Mouse (Mus musculus) left cerebral cortex, postnatal 10 days (tissue): ENCODE data around the gene Atp5c1. TPM values are rescaled to one million over a fixed set of nuclear protein-coding genes. Genes with fewer than 3 reads are reported as not detected.

Experiments
- DNase-seq, 2 experiments: peaks; one replicate each; pipeline ENCODE4 v3.0.0; 2021 to 2022; ENCODE audit warnings: low spot score in 2 of 2, mixed read lengths in 1 of 2; ENCODE audit errors: extremely low spot score in 1 of 2
- intact Hi-C: fragments of 180-260 bp; cut with DNase I; formaldehyde crosslinking; loops from one replicate; pipeline ENCODE4 v1.15.1; 2025
- total RNA-seq, 2 experiments: library from RNA; stranded (reverse); gene quantifications; 2 replicates each; pipeline ENCODE4 v1.2.3; 2021

Atp5c1 gene
- total RNA-seq, 2 experiments from 2014 or later = 296 to 300 TPM

DNA sequence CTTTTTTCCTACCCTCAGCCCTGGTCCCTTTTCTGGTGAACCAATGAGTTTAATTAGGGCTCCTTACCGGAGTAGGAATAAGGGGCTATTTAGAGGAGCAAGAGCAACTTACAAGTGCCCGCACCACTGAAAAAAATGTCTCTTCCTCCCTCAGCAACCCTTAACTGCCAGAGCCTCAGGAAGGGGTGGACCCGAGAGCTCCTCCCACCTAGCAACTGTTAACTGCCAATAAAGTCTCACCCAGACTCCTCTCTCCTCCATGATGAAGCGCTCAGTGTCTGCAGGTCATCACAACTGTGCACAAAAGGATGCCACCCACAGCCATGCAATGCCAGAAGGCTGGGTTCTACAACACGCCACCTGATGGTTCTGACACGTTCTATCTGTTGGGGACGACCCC lies 8.6 kb downstream of the Atp5c1 start:
- DNase-seq = no peak
- intact Hi-C loops = no loop called here

DNA sequence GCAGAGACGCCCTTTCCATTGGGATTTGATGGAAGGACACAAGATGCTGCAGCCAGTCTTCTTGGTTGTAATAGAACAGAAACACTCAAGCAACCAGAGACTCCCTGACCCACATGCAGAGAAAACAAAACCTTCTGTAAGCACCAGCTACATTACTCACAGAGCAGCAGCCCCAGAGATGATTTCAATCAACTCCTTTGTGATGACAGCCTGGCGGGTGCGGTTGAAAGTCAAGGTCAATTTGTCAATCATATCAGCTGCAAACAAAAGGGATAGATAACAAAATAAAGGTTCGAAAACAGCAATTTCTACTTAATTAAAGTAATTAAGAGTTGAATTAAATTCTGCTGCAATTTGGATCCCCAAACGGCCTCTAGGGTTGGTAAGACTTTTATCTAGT lies 21.5 kb downstream of the Atp5c1 start:
- intact Hi-C loops = no loop called here
- DNase-seq = no peak

DNA sequence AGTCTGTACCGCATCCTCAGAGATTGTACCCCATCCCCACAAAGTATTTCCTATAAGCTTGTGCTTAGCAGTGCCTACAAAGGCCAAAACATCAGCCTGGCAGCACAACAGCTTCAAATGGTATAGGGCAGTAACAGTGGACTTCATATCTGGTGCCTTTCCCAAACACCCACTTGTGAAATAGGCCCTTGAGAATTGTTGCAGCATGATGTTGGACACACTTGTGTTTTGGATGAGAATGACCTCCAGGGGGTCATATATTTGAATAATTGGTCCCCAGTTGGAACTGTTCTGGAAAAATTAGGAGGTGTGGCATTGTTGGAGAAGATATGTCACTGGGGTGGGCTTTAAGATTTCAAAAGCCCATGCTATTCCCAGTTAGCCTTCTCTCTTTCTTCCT lies 28.3 kb downstream of the Atp5c1 start:
- no peak for DNase-seq
- intact Hi-C loops = no loop called here

DNA sequence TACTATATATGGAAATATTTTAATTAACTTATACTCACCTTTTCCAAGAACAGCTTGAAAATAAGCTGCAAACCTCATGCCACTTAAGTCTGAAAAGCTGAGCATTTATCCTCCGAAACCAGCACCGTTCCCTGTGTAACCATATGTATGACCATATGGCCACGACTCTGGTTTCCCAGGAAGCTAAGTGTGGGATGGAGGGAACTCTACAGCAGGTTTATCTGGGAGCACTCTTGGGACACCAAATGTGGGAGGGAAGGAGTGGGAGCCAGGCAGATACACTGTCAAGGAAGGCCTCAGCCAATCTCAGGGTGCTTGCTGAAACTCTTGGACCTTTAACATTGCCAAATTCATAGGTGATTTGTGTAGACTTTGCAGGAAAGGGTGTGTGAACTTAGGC lies 29.4 kb downstream of the Atp5c1 start:
- intact Hi-C loops = no loop called here
- peak in 1 of 2 experiments; percentile 50 for DNase-seq

DNA sequence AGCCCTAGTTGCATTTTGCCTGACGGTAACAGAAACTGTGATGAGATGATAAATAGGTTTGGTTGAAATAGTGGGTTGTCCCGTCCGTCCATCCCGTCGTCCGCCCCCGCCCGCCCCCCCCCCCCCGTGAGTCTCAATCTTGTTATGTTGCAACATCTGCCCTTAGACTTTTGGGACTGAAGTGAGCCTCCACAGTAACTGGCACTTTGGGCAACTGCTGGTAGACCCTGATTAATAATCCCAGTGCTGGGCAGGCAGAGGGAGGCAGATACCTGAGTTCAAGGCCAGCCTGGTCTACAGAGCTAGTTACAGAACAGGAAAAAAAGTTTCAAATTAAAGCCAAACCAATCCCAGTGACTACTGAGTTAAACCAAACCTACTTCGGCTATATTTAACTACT lies 30.9 kb downstream of the Atp5c1 start:
- DNase-seq = no peak
- intact Hi-C loops = no loop called here

DNA sequence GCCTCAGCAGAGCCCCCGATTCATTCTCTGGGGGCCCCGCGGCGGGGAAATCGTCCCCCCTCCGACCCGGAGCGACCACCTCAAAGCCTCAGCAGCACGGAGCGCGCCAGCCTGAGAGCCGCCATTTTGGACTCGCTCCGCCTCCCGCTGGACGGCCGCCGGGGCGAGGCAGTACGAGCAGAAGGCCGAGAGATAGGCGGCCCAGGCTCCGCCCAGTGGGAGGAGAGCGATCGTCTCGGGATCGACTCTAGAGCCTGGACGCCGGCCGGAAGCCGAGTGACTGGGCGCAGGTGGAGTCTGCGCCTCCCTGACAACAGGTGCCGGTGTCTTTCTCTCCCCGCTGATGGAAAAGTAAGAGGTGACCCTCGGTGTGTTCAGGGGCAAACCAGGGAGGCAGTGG lies 31.8 kb downstream of the Atp5c1 start, which contains the start of gene Taf3:
Taf3 (minus strand) TSS at position 136 of the 400 bp plus-strand sequence.
- intact Hi-C loops = no loop called here
- peak; percentile 89 to 97 for DNase-seq

DNA sequence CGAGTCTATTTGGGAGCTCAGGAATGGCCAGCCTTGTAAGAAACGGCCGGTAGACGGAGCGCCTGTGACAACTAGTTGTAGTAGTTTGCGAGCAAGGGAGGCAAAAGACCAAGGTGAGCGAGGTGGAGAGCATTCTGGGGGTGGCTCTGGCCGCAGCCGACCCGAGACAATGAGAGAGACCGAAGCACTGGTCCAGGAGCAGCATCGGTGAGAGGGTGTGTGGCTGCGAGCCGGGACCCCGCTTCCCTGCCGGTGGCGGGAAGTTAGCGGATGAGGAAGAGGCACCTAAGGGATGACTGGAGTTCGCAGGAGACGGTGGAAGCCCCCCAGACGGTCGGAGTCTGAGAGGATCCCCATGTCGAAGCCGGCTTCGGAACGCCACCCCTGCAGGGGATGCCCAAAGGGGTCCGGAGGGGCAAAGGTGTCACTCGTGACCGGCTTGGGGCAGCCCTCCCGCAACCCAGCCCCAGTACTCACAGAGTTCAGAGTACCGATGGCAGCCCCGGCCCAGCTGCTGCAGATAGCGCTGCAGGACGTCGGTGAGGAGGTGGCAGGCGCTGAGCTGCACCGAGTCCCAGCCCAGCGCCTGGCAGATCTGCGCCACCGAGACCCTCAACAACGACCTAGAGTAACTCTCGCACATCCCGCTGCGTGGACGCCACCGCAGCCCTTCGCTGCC lies 32.4 kb downstream of the Atp5c1 start:
- intact Hi-C loops = no loop called here
- DNase-seq = peak in 1 of 2 experiments; percentile 47

DNA sequence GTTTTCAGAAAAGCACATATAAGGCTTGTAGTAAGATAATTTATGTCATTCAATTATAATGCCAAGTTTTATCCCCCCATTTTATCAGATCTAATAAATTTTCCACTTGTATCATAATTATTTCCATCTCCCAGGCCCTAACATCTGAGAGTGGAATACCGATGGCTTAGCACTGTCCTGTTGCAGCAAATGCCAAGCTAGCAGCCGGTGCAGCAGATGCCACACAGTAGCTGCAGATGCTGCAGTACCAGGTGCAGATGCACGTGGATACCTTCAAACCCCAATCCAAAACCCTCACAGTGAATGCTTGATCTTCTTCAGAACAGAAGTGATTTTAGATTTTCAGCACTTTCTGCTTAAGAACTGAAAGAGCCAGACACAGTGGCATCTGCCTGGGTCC lies 45.3 kb downstream of the Atp5c1 start:
- intact Hi-C loops = no loop called here

DNA sequence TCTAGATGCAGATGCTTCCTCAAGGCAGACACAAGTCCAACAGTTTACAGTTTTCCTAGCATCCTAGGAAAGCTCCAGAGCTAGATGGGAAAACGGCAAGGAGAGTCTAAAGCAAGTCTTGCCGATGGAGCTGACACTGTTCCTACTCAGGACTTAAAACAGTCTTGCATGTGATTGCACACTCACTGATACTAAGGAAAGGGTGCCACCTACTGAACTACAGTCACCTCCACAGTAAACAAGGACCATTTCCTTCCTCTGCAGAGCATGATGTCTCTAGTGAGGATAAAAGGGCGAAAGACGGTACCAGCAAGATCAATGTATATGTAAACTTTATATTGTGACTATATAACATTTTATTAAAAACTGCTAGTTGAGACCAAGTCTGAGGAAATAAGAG lies 46.6 kb downstream of the Atp5c1 start:
- DNase-seq = no peak
- intact Hi-C loops = no loop called here

More for the DNA sequence above, 45.3 kb downstream of the Atp5c1 start:
- DNase-seq = no peak

DNA sequence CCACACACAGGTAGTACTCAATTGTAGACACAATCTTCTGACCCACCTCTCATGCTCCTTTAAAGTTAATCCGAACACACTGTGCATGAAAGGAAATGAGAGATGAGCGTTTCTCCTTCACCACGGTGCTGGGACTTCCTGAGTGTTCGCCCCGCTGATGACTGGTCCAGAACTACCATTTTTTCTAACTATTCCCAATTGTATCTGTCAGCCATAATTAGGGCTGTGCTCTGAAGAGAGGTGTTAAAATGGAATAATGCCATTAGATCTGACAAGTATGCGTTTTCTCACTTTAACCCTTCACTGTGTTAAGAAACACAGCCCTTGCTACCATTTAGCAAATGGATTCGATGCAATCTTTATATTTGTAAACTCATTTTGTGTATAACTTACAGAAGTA lies 50.6 kb downstream of the Atp5c1 start:
- no peak for DNase-seq
- intact Hi-C loops = no loop called here

DNA sequence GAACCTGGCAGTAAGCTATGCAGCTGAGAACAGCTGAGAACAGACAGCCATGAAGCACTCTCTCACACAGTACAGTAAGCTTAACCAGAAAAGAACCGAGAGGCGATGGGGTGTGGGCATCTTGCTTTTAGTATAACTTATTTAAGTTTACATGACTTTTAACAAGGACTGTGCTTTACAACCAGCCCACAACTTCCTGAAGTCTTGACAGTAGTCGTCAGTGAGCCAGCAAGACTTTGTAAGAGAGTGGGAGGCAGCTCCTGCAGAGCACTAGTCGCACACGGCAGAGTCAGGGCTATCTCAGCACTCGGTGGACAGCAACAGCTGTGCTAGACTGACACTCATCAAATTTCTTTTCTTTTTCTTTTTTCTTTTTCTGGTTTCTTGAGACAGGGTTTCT lies 56.0 kb downstream of the Atp5c1 start:
- no peak for DNase-seq
- intact Hi-C loops = no loop called here

DNA sequence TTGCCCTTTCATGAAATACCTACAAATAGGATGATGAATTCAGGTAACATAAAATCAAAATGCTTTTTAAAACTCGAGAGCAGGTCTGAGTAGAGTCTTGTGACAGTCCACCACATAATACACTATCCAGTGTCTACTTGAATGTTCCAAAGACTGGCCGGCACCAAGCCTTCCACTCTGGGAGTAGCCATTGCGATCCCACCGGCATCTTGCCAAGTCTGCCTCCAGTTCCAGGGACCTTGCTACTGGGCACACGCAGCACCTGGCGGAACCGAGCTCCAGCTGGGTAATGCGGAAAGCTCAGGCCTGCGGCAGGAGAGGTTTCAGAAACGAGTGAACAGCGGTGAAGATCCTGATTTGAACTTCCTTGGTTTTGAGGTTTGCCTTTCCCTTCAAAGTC lies 59.0 kb downstream of the Atp5c1 start:
- intact Hi-C loops = no loop called here
- peak in 1 of 2 experiments; percentile 27 for DNase-seq

DNA sequence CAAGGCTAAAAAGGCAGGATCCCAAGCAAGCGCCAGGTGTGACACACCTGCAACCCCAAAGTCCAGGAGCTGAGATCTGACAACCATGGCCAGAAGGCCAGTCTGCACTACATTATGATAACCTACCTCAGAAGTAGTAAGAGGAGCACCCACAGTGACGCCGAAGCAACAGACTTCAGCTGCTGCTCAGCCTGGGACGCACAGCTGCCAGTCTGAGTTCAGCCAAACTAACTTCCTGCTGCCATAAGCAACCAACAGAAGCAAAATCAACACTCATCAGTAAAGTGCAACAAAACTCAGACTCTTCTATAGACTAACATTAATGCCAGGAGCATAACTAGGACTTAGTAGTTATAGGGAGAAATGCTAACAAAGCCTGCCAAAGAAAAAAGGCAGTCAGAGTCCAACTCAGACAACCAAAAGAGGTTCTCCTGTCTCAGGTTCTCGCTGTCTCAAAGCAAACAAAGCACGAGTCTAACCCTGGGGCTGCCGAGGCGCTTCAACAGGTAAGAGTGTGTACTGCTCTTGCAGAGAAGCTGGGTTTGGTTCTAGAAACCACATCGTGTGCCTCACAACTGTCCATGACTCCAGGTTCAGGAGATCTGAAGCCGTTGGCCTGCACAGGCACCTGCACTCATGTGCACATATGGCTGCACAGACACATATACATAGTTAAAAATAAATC lies 65.2 kb downstream of the Atp5c1 start:
- intact Hi-C loops = loop anchor here (5.0 kb wide), 1 partner anchor 1258 kb away; no protein-coding TSS in a partner anchor
- DNase-seq = no peak

DNA sequence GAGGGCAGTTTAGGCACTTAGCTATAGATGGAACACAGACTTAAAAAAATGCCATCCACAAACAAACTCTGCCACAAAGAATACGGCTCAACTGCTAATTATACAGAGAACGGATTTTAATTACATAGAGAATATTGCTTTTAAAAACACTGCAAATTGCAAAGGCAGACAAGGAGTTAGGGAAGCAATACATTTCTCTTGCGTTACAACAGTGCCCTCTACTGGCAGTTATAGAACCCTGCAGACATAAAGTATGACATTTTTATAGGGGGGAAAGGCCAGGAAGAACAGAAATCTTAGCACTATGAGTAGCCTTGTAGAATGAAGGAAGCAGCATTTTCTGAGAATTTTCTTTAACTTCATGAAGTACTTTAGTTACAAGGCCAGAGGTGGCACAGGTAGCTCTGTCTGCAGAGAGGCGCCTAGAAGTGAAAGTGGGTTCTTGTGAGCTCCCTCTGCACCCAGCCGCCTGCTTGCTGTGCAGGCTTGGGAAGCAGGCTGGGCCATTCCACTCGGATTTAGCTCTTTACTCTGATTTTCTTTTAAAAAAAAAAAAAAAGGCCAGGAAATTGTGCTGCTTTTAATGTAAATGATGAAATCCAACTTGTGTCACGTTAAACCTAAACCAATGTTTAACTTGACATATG lies 69.9 kb downstream of the Atp5c1 start:
- DNase-seq = peak in 1 of 2 experiments; percentile 53
- intact Hi-C loops = loop anchor here (5.0 kb wide), 1 partner anchor 1253 kb away; no protein-coding TSS in a partner anchor

DNA sequence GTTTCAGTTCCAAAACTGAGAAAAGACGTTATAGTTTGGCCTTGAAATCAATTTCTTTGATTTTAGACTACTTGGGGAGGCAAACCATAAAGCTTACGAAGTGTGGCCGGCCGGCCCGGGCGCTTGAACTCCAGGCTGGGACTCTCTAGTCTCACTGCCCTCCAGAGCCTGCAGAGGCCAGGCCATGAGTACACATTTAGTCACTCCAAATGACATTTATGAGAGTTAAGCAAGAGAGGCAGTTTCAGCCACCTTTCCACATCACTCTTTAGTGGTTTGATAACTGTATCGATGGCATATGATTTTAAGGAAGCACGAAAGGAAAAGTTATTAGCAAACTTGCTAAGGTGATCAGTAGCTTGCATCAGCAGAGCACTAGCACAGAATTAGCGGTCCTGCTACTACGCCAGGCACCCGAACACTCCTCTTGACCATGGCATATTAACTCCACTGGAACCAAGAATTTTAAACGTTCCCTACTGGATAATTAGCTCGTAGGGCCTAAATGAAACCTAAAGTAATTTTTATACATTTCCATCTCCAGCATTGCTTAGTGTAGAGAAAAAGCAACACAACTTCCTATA lies 70.5 kb downstream of the Atp5c1 start:
- DNase-seq = no peak
- intact Hi-C loops = loop anchor here (5.0 to 10.0 kb wide), 4 partner anchors 117 to 1332 kb away; partner anchors contain the start of gene Gata3

DNA sequence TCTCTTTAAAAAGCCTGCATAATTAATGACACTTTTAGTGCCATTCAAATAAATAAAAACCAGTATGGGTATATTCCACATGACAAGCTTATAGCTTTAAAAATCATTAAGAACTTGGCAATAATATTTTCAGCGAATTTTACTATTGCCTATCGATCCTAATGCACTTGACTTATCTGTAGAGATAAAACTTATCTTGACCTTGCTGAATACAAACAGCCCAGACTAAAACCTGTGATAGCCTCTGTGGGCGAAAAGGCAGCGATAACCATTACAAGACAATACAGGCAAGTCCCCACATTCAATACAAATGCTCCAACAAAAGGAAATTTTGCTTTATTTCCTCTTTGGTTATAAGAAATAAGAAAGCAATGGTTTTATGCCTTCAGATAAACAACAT lies 71.7 kb downstream of the Atp5c1 start:
- no peak for DNase-seq
- intact Hi-C loops = loop anchor here (5.0 to 10.0 kb wide), 3 partner anchors 116 to 1331 kb away; partner anchors contain the start of gene Gata3
